Mouse (Mus musculus) embryo, embryonic 9.5 days (tissue): ENCODE measurements around the gene Gm20878.
"Not testable (repeated sequence)": the region's sequence is repeated elsewhere in the genome, so short reads cannot be mapped to it uniquely, and the experiment has no call there.

Experiments used
- DNase-seq: peaks from one replicate; pipeline ENCODE4 v3.0.0-alpha.2; 2017; ENCODE audit errors: extremely low spot score

The Gm20878 gene

DNA sequence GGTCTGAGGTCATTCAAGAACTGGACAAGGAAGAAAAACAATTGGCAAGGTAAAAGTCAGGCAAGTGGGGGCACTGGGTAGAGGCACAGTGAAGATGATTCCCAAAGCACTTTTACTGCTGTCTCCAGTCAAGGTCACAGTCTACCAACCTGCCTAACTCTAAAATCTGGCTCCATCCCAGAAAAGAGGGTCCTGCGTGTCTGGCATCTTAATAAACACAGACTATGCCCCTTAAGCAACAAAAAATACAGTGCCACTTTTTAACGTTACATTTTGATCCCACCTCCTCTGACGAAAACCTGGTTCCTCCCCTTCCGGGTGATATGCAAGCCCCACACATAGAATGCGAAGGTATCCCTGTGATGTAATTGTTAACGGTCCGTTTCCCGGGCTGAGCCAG is at the start of gene Gm20878:
TSS of gene Gm20878 (plus strand) at position 301 of the 400 bp plus-strand sequence.
- not testable (repeated sequence) for DNase-seq

GRCm38 (mm10) chr4:41903310-41903709 is 38.1 kb upstream of the Gm20878 start, which contains the start of gene Gm21541:
Gene Gm21541, plus strand, starts transcription at chr4:41903610.
- DNase-seq, result not testable (repeated sequence)

DNA sequence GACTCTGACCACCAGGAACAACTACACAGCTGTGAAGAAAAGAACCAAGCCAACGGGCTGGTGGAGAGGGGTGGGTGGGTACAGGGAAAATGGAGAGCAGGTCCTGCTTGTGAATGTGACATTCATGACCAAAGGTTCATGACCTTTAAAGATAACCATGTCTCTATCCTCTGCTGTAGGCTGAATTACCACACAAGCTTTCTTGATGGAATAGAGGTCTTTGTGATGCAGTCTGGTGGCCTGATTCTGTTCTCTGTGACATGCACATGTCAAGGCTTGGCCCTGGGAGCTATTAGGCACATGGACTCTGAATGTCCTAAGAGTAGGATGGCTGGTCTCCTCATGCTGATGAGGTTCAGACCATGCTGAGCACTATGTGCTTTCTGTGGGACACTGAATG is 24.4 kb downstream of the Gm20878 start, which contains the start of gene Fam205a4:
TSS of gene Fam205a4 (plus strand) at position 301 of the 400 bp plus-strand sequence.
- not testable (repeated sequence) for DNase-seq
